Comparison of ENCODE assay signal across 7 mouse cellular contexts in genomic region chr3:107630682-107631522, GRCm38 (mm10). TPM values are rescaled to one million over a fixed set of nuclear protein-coding genes. Genes with fewer than 3 reads are reported as not detected.
DNase-seq lines count a peak whose midpoint lies in the region; ATAC-seq and TF ChIP-seq lines count a peak whose summit lies in the region.

Gene Gm10961 (plus strand): TSS chr3:107631322.

- in situ Hi-C loops in CH12.LX (cut with MboI; ENCODE audit: low pct_ligation_motif_present, low pct_unique_long_range_greater_than_20kb, low sequenced_read_pairs): no loop called here

- no peaks in the 10 kb centered on the region for H3K27me3 ChIP-seq in C2C12 (ENCODE audit: control insufficient read depth, insufficient read depth, insufficient read length)
- H3K27me3 ChIP-seq in CH12.LX (replicated peaks): no peaks in the 10 kb centered on the region
- no peaks in the 10 kb centered on the region for H3K27me3 ChIP-seq in kidney, embryonic 14.5 days (ENCODE audit: control insufficient read depth, insufficient read depth, low read length)
- no peaks in the 10 kb centered on the region for H3K27me3 ChIP-seq in midbrain, postnatal 0 days (ENCODE audit: insufficient read depth, low read length)

- TF ChIP-seq EP300 in CH12.LX (IDR thresholded peaks at IDR 0.05; ENCODE audit: low read length): no peak

- DNase-seq in CH12.LX (ENCODE audit: extremely low read depth) (peak; percentile 49), liver (peak; percentile 31)
- peak; percentile 51 for DNase-seq in gastrocnemius, postnatal 14 days
- peak; percentile 60 for DNase-seq in midbrain, postnatal 0 days (ENCODE audit: low spot score)

- H3K27ac ChIP-seq in CH12.LX (ENCODE audit: insufficient read depth, low read depth): peak within 1 kb of the TSS; percentile 32; the same call in 1 of the 2 replicates
- peak within 1 kb of the TSS; percentile 82 for H3K27ac ChIP-seq in cortical plate, adult 2 months (ENCODE audit: insufficient read depth, low read length)
- peak within 1 kb of the TSS; percentile 67 for H3K27ac ChIP-seq in kidney, embryonic 14.5 days (ENCODE audit: low read depth, low read length)
- peak within 1 kb of the TSS; percentile 98 for H3K27ac ChIP-seq in midbrain, postnatal 0 days (ENCODE audit: low read depth, low read length)

- peak; percentile 83 for ATAC-seq in kidney, embryonic 14.5 days (ENCODE audit: low FRiP score, low TSS enrichment)
- peak; percentile 79 for ATAC-seq in midbrain, postnatal 0 days (ENCODE audit: low FRiP score)

- peaks cover 10% of the 10 kb centered on the region for H3K79me3 ChIP-seq in C2C12 (ENCODE audit: low read depth)

- TF ChIP-seq RAD21 in CH12.LX (IDR thresholded peaks at IDR 0.05; ENCODE audit: low read depth, low read length): no peak

- H3K4me3 ChIP-seq in C2C12 (ENCODE audit: insufficient read depth, poor library complexity, severe bottlenecking) (peak within 1 kb of the TSS; percentile 89), CH12.LX (replicated peaks in 1 of 3; ENCODE audit: low read depth in 2 of 3, low read length in 2 of 3, poor library complexity in 1 of 3) (peak within 1 kb of the TSS; percentile 73 to 96 (median 93))
- peak within 1 kb of the TSS; percentile 43 for H3K4me3 ChIP-seq in cortical plate, adult 2 months (ENCODE audit: insufficient read depth, low read length)
- peak within 1 kb of the TSS; percentile 79 for H3K4me3 ChIP-seq in kidney, embryonic 14.5 days (ENCODE audit: low read length)
- H3K4me3 ChIP-seq in midbrain, postnatal 0 days (ENCODE audit: low read depth, low read length): peak within 1 kb of the TSS; percentile 86

- H3K79me2 ChIP-seq in C2C12 (ENCODE audit: control insufficient read depth, insufficient read depth) (peaks cover 29% of the 10 kb centered on the region), CH12.LX (replicated peaks; ENCODE audit: control insufficient read depth, extremely low read depth, insufficient read depth, poor library complexity, severe bottlenecking) (no peaks in the 10 kb centered on the region)

- intact Hi-C loops in gastrocnemius, postnatal 14 days (cut with DNase I; ENCODE audit: low total_unique reads): no loop called here

- H3K9me3 ChIP-seq in CH12.LX (replicated peaks; ENCODE audit: low read length): no peaks in the 10 kb centered on the region
- no peaks in the 10 kb centered on the region for H3K9me3 ChIP-seq in kidney, embryonic 14.5 days (ENCODE audit: control insufficient read depth, low read length)
- H3K9me3 ChIP-seq in midbrain, postnatal 0 days (ENCODE audit: low read length): no peaks in the 10 kb centered on the region

- peak within 1 kb of the TSS; percentile 71 for H3K4me2 ChIP-seq in CH12.LX (ENCODE audit: insufficient read depth, low read depth, poor library complexity, severe bottlenecking)
- peak within 1 kb of the TSS; percentile 69 for H3K4me2 ChIP-seq in kidney, embryonic 14.5 days (replicated peaks; ENCODE audit: low read depth, low read length)
- H3K4me2 ChIP-seq in midbrain, postnatal 0 days (ENCODE audit: low read depth, low read length, poor library complexity, severe bottlenecking): peak within 1 kb of the TSS; percentile 73

- peak within 1 kb of the TSS; percentile 96 for H3ac ChIP-seq in C2C12 (ENCODE audit: control insufficient read depth, insufficient read length, low read depth)

- WGBS in kidney, embryonic 14.5 days: under 1% methylated on average over 43 of the region's 48 CpGs
- under 1% methylated on average over 46 of the region's 48 CpGs for WGBS in midbrain, postnatal 0 days

- peak within 1 kb of the TSS; percentile 96 for H3K9ac ChIP-seq in CH12.LX (ENCODE audit: insufficient read depth, low read depth)
- peak within 1 kb of the TSS; percentile 83 for H3K9ac ChIP-seq in kidney, embryonic 14.5 days (ENCODE audit: low read depth, low read length)
- peak within 1 kb of the TSS; percentile 91 for H3K9ac ChIP-seq in midbrain, postnatal 0 days (replicated peaks; ENCODE audit: low read length, poor library complexity, severe bottlenecking)

- TF ChIP-seq POLR2A in CH12.LX (IDR thresholded peaks at IDR 0.05; ENCODE audit: low read depth, low read length): 0 out of 2 replicates have a peak, but pooled peaks have one; percentile 23
- TF ChIP-seq POLR2A in cortical plate, adult 2 months (IDR thresholded peaks at IDR 0.05; ENCODE audit: extremely low read depth, insufficient read depth, low read length): no peak

- dilution Hi-C loops in CH12.LX (cut with MboI; ENCODE audit: extremely low pct_ligation_motif_present, extremely low pct_unique_long_range_greater_than_20kb, low sequenced_read_pairs): no loop called here

- H3K36me3 ChIP-seq in C2C12 (ENCODE audit: control insufficient read depth, insufficient read depth) (peaks cover 27% of the 10 kb centered on the region), CH12.LX (replicated peaks in 1 of 2; ENCODE audit: control insufficient read depth in 1 of 2, insufficient read depth in 1 of 2, low read length in 1 of 2) (peaks cover 22 to 37% of the 10 kb centered on the region in 2 experiments)
- peaks cover 27% of the 10 kb centered on the region for H3K36me3 ChIP-seq in kidney, embryonic 14.5 days (ENCODE audit: control insufficient read depth, insufficient read depth, low read length)
- peaks cover 25% of the 10 kb centered on the region for H3K36me3 ChIP-seq in midbrain, postnatal 0 days (ENCODE audit: insufficient read depth, low read length)

- no peak for TF ChIP-seq CTCF in C2C12 (IDR thresholded peaks at IDR 0.05; ENCODE audit: control insufficient read depth, insufficient read depth, insufficient read length)
- no peak for TF ChIP-seq CTCF in CH12.LX (conservative IDR thresholded peaks at IDR 0.05 in 1 of 2, IDR thresholded peaks at IDR 0.05 in 1 of 2; ENCODE audit: low read depth in 2 of 2, low read length in 2 of 2)
- no peak for TF ChIP-seq CTCF in cortical plate, adult 2 months (IDR thresholded peaks at IDR 0.05; ENCODE audit: extremely low read depth, insufficient read depth, low read length)
- no peak for TF ChIP-seq CTCF in midbrain, postnatal 0 days (IDR thresholded peaks at IDR 0.05)

- H3K4me1 ChIP-seq in CH12.LX (ENCODE audit: control insufficient read depth in 1 of 2, insufficient read depth in 2 of 2): peaks cover 6 to 22% of the 10 kb centered on the region in 2 experiments; a peak in 3 of 4 replicates
- H3K4me1 ChIP-seq in cortical plate, adult 2 months (ENCODE audit: control insufficient read depth, insufficient read depth, low read length): peaks cover 2% of the 10 kb centered on the region; the same call in 1 of the 2 replicates
- H3K4me1 ChIP-seq in kidney, embryonic 14.5 days (ENCODE audit: control insufficient read depth, insufficient read depth, low read length): no peaks in the 10 kb centered on the region
- peaks cover 7% of the 10 kb centered on the region for H3K4me1 ChIP-seq in midbrain, postnatal 0 days (ENCODE audit: insufficient read depth, low read length)

TF ChIP-seq in C2C12, 6 proteins besides CTCF, POLR2A, EP300 and RAD21:
- TF ChIP-seq CEBPB (IDR thresholded peaks at IDR 0.05; ENCODE audit: low read depth) (no peak), MYOD1 (IDR thresholded peaks at IDR 0.05; ENCODE audit: control insufficient read depth, insufficient read length, low read depth) (no peak), USF1 (IDR thresholded peaks at IDR 0.05; ENCODE audit: low read depth) (no peak), FOSL1 (IDR thresholded peaks at IDR 0.05; ENCODE audit: insufficient read depth, low read length, poor library complexity, severe bottlenecking) (no peak)

TF ChIP-seq in CH12.LX, 34 proteins besides CTCF, POLR2A, EP300 and RAD21 (continues in another document):
- TF ChIP-seq POLR2AphosphoS2 (IDR thresholded peaks at IDR 0.05; ENCODE audit: low read depth, low read length) (no peak), MEF2A (IDR thresholded peaks at IDR 0.05; ENCODE audit: borderline replicate concordance, low read depth, low read length) (0 out of 2 replicates have a peak, but pooled peaks have one; percentile 37), UBTF (IDR thresholded peaks at IDR 0.05; ENCODE audit: low read depth, low read length) (peak; percentile 57; the same call in 1 of the 2 replicates), CHD1 (IDR thresholded peaks at IDR 0.05; ENCODE audit: low read depth, low read length) (no peak), MAX (IDR thresholded peaks at IDR 0.05; ENCODE audit: low read length) (no peak), NELFE (IDR thresholded peaks at IDR 0.05; ENCODE audit: low read depth, low read length) (no peak), MXI1 (IDR thresholded peaks at IDR 0.05; ENCODE audit: low read depth, low read length) (no peak), MYC (IDR thresholded peaks at IDR 0.05; ENCODE audit: low read depth, low read length) (no peak), TCF12 (IDR thresholded peaks at IDR 0.05; ENCODE audit: low read depth, low read length) (no peak), HCFC1 (IDR thresholded peaks at IDR 0.05; ENCODE audit: low read depth, low read length) (no peak), PAX5 (IDR thresholded peaks at IDR 0.05; ENCODE audit: low read length) (no peak), JUN (IDR thresholded peaks at IDR 0.05; ENCODE audit: insufficient read depth, low read depth, low read length) (no peak), ZKSCAN1 (IDR thresholded peaks at IDR 0.05; ENCODE audit: borderline replicate concordance, low read depth, low read length) (no peak), TBP (conservative IDR thresholded peaks at IDR 0.05; ENCODE audit: low read depth, low read length) (no peak), ZMIZ1 (IDR thresholded peaks at IDR 0.05; ENCODE audit: low read depth, low read length) (no peak), SIN3A (IDR thresholded peaks at IDR 0.05; ENCODE audit: low read length) (peak; percentile 50; the same call in 1 of the 2 replicates), ZC3H11A (IDR thresholded peaks at IDR 0.05; ENCODE audit: low read depth, low read length) (no peak), E2F4 (IDR thresholded peaks at IDR 0.05; ENCODE audit: insufficient replicate concordance, low read depth, low read length) (no peak), MAZ (IDR thresholded peaks at IDR 0.05; ENCODE audit: low read depth, low read length) (no peak), IRF4 (IDR thresholded peaks at IDR 0.05; ENCODE audit: low read depth, low read length) (peak; percentile 67), JUND (conservative IDR thresholded peaks at IDR 0.05; ENCODE audit: low read depth, low read length) (no peak), GABPA (IDR thresholded peaks at IDR 0.05; ENCODE audit: insufficient replicate concordance, low read depth, low read length) (no peak)

RNA-seq across cellular contexts. Expression of gene Gm10961, which starts in this region (rescaled TPM):
- polyA plus RNA-seq in C2C12 (2012; fragmentation: generic; extraction: Trizol) (not detected), CH12.LX (2012; ENCODE audit: insufficient read length, low read depth) (not detected in 2 replicates)
- total RNA-seq in CH12.LX (2012; rRNA removed) (not detected in 2 replicates), CH12.LX (2014; rRNA removed) (not detected in 2 replicates)
- polyA plus RNA-seq in cortical plate, adult 2 months (2012; rRNA removed): not detected in 2 replicates
- not detected for total RNA-seq in gastrocnemius, postnatal 14 days (2021)
- not detected in 2 replicates for polyA plus RNA-seq in kidney, embryonic 14.5 days (2014; fragmentation: Nextera tagmentation; extraction: Ambion mirVana)
- total RNA-seq in midbrain, postnatal 0 days (2014; rRNA removed): not detected in 2 replicates
- polyA plus RNA-seq in midbrain, postnatal 0 days (2015; fragmentation: Nextera tagmentation; extraction: Ambion mirVana): not detected in 2 replicates

Comparison
In these comparisons a context has a peak if more than half of its experiments do, and no peak if none do; other contexts are left out.
1. Peak in every context shown above with its lines: DNase-seq, ATAC-seq, H3K4me3 ChIP-seq and H3K27ac ChIP-seq.
2. Peak in DNase-seq, H3K4me3 ChIP-seq, H3K27ac ChIP-seq, H3K9ac ChIP-seq and H3K4me2 ChIP-seq in CH12.LX; RNA of the gene not detected or under 1 TPM.
3. Peak in DNase-seq in gastrocnemius, postnatal 14 days; RNA of the gene not detected or under 1 TPM.
4. Peak in ATAC-seq, H3K4me3 ChIP-seq, H3K27ac ChIP-seq, H3K9ac ChIP-seq and H3K4me2 ChIP-seq in kidney, embryonic 14.5 days; RNA of the gene not detected or under 1 TPM.
5. Peak in DNase-seq, ATAC-seq, H3K4me3 ChIP-seq, H3K27ac ChIP-seq, H3K9ac ChIP-seq and H3K4me2 ChIP-seq in midbrain, postnatal 0 days; RNA of the gene not detected or under 1 TPM.
6. H3K4me3 ChIP-seq: peak in every context shown above with its lines; median percentile 93 in CH12.LX; 89 in C2C12; 86 in midbrain, postnatal 0 days; 79 in kidney, embryonic 14.5 days; 43 in cortical plate, adult 2 months.
7. H3K27ac ChIP-seq: peak in every context shown above with its lines; median percentile 98 in midbrain, postnatal 0 days; 82 in cortical plate, adult 2 months; 67 in kidney, embryonic 14.5 days; 32 in CH12.LX.